Comparison of ENCODE assay signal across 23 mouse cellular contexts in the genomic region with DNA sequence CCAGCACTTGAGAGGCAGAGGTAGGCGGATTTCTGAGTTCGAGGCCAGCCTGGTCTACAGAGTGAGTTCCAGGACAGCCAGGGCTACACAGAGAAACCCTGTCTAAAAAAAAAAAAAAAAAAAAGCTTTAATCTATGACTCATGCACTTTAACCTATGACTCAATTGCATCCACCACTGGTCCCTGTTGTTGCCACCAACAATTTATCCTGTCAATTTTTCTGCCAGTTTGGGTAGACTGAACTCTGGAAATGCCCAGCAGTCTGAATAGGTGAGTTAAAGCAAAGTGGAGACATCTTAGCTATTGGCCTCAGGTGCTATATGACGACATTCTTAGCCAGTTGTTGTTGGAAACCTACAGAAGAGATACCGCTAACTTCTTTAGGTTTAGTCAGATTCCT. TPM values are rescaled to one million over a fixed set of nuclear protein-coding genes. Genes with fewer than 3 reads are reported as not detected.
DNase-seq lines count a peak whose midpoint lies in the region; TF ChIP-seq lines count a peak whose summit lies in the region.
"Had no signal": no experiment of that assay in that cellular context is flagged by ENCODE, and none has a peak within 500 bp of the region (broad histone marks: within the 10 kb centered on the region; RNA-seq: fewer than 3 reads in every experiment).

No protein-coding gene starts in this region.

- no peaks in the 10 kb centered on the region for H3K27me3 ChIP-seq in liver, adult 2 months (ENCODE audit: control insufficient read depth, insufficient read depth, low read length)
- H3K27me3 ChIP-seq: CH12.LX; embryonic facial prominence, embryonic 12.5 days; forebrain, embryonic 13.5 days; forebrain, embryonic 15.5 days; Patski had no signal

- intact Hi-C loops in heart, postnatal 14 days (cut with DNase I): no loop called here

- no peak for TF ChIP-seq CTCF in liver, adult 2 months (IDR thresholded peaks at IDR 0.05; ENCODE audit: low read depth, low read length)

- peaks cover 8% of the 10 kb centered on the region for H3K4me1 ChIP-seq in liver, adult 2 months (ENCODE audit: control insufficient read depth, insufficient read depth, low read length)
- H3K4me1 ChIP-seq: embryonic facial prominence, embryonic 12.5 days; forebrain, embryonic 13.5 days; forebrain, embryonic 15.5 days had no signal

- H3K4me3 ChIP-seq in liver, adult 2 months (ENCODE audit: insufficient read depth, low read depth, low read length): no peak overlapping the region
- H3K4me3 ChIP-seq: embryonic facial prominence, embryonic 10.5 days; embryonic facial prominence, embryonic 12.5 days; forebrain, embryonic 13.5 days; forebrain, embryonic 15.5 days had no signal

- H3K79me2 ChIP-seq in liver, adult 2 months (ENCODE audit: control insufficient read depth, insufficient read depth, low read length): no peaks in the 10 kb centered on the region

- WGBS in liver, adult 2 months: 69% methylated on average over 4 of the region's 4 CpGs

- no peak for TF ChIP-seq POLR2A in liver, adult 2 months (IDR thresholded peaks at IDR 0.05; ENCODE audit: extremely low read depth, insufficient read depth, low read length)

- no peak overlapping the region for H3K9ac ChIP-seq in liver, adult 2 months (ENCODE audit: low read depth, low read length)
- H3K9ac ChIP-seq: embryonic facial prominence, embryonic 12.5 days; forebrain, embryonic 13.5 days; forebrain, embryonic 15.5 days; forebrain, postnatal 0 days had no signal

- DNase-seq in heart, adult 11 months: peak; percentile 15
- DNase-seq in heart, postnatal 14 days: no peak
- DNase-seq in liver, adult 2 months (ENCODE audit: extremely low read depth, low read depth, low spot score): peak; percentile 84
- no peak for DNase-seq in liver
- DNase-seq in yolk sac, embryonic 10.5 days (ENCODE audit: low spot score): no peak
- DNase-seq: adrenal gland, postnatal 14 days; adrenal gland, postnatal 36 days; B cell, adult 2 months; cerebellum, adult 11-12 months; cerebellum, adult 2 months; cerebellum, adult 9-10 months; cerebellum, postnatal 10 days; cerebellum, postnatal 25 days; forebrain, postnatal 0 days had no signal

- H3K27ac ChIP-seq in liver, adult 2 months (replicated peaks; ENCODE audit: insufficient read depth, low read depth, low read length): no peak overlapping the region
- H3K27ac ChIP-seq: embryonic facial prominence, embryonic 10.5 days; embryonic facial prominence, embryonic 12.5 days; forebrain, embryonic 13.5 days; forebrain, embryonic 15.5 days had no signal

- H3K36me3 ChIP-seq in liver, adult 2 months (ENCODE audit: control insufficient read depth, insufficient read depth, low read length): no peaks in the 10 kb centered on the region
- H3K36me3 ChIP-seq: embryonic facial prominence, embryonic 10.5 days; embryonic facial prominence, embryonic 12.5 days; forebrain, embryonic 15.5 days; G1E had no signal

RNA-seq across cellular contexts. Expression of a gene that starts 11.9 kb away (rescaled TPM):
- 10 to 100 TPM; 59.9 to 63.4 TPM for total RNA-seq in heart, postnatal 14 days (2021)
- 28.6 and 35.1 TPM in 2 replicates for total RNA-seq in liver, adult 2 months (2014; rRNA removed)
- polyA plus RNA-seq in liver, adult 2 months (2012; rRNA removed): 89.5 and 94.4 TPM in 2 replicates

RNA-seq across cellular contexts. Expression of a gene that starts 12.4 kb away (rescaled TPM):
- not detected for total RNA-seq in heart, postnatal 14 days (2021)
- total RNA-seq in liver, adult 2 months (2014; rRNA removed): 0.55 TPM in 1 of 2 replicates, not detected in the other
- polyA plus RNA-seq in liver, adult 2 months (2012; rRNA removed): 0.45 and 0.58 TPM in 2 replicates
- total RNA-seq: adrenal gland, postnatal 14 days; forebrain, postnatal 0 days had no signal
- polyA plus RNA-seq: activated CD4-positive, CD25-positive, alpha-beta regulatory T cell, adult 4 months; CD4-positive, CD25-positive, alpha-beta regulatory T cell, adult 4 months had no signal

Comparison
In these comparisons a context has a peak if more than half of its experiments do, and no peak if none do; other contexts are left out.
1. DNase-seq: peak in heart, adult 11 months (single experiment) and liver, adult 2 months (single experiment); none in heart, postnatal 14 days (0 of 2), liver (single experiment) and yolk sac, embryonic 10.5 days (single experiment).